Mouse (Mus musculus) intestine, postnatal 0 days (tissue): ENCODE data around the gene Gm20890. TPM values are rescaled to one million over a fixed set of nuclear protein-coding genes. Genes with fewer than 3 reads are reported as not detected.
"Not testable (repeated sequence)": the region's sequence is repeated elsewhere in the genome, so short reads cannot be mapped to it uniquely, and the experiment has no call there.

Experiments
- ATAC-seq: fragments of 200-750 bp; cut with Nextera tagmentation; 2 replicates; pipeline ENCODE4 v1.8.0; 2017; ENCODE audit warnings: mild to moderate bottlenecking, moderate TSS enrichment, moderate library complexity
- H3K27ac ChIP-seq: fragments of 300-500 bp; sonication (generic); 2 replicates; pipeline ENCODE4 v1.5.1; 2014; ENCODE audit warnings: mild to moderate bottlenecking, low read depth, low read length, moderate library complexity
- H3K27me3 ChIP-seq: fragments of 300-500 bp; sonication (generic); replicated peaks from 2 replicates; pipeline ENCODE4 v1.6.1; 2014; ENCODE audit warnings: low read length, mixed read lengths; ENCODE audit not compliant: control insufficient read depth, insufficient read depth
- H3K36me3 ChIP-seq: fragments of 300-500 bp; sonication (generic); 2 replicates; pipeline ENCODE4 v1.6.1; 2014; ENCODE audit warnings: mild to moderate bottlenecking, moderate library complexity; ENCODE audit not compliant: control insufficient read depth, insufficient read depth
- H3K4me1 ChIP-seq: fragments of 300-500 bp; sonication (generic); replicated peaks from 2 replicates; pipeline ENCODE4 v1.6.1; 2014; ENCODE audit warnings: antibody characterized with exemption, low read length, mixed read lengths; ENCODE audit not compliant: control insufficient read depth, insufficient read depth
- H3K4me2 ChIP-seq: fragments of 300-500 bp; sonication (generic); replicated peaks from 2 replicates; pipeline ENCODE4 v1.6.1; 2014; ENCODE audit warnings: low read depth, mild to moderate bottlenecking, moderate library complexity
- H3K4me3 ChIP-seq: fragments of 300-500 bp; sonication (generic); 2 replicates; pipeline ENCODE4 v1.5.1; 2014; ENCODE audit warnings: low read depth, low read length
- H3K9ac ChIP-seq: fragments of 300-500 bp; sonication (generic); 2 replicates; pipeline ENCODE4 v1.6.1; 2014; ENCODE audit warnings: mild to moderate bottlenecking, low read depth, low read length
- H3K9me3 ChIP-seq: fragments of 300-500 bp; sonication (generic); 2 replicates; pipeline ENCODE4 v1.6.1; 2016; ENCODE audit warnings: mixed run types; ENCODE audit not compliant: control insufficient read depth
- WGBS: fragments of 180-500 bp; shearing (Covaris S2); extraction: QIAGEN DNeasy Blood & Tissue Kit; methylation state at CpG from one replicate; pipeline ENCODE4 v1.1.7; 2014; 5-methylcytosine and 5-hydroxymethylcytosine counted together
- polyA plus RNA-seq: library from polyadenylated mRNA; unstranded; fragments of >200 nt; fragmentation: Nextera tagmentation; extraction: Ambion mirVana; gene quantifications from 2 replicates; pipeline ENCODE4 v1.2.1, GENCODE M21; 2015

Gm20890 gene
- not detected in 2 replicates for polyA plus RNA-seq

- H3K9ac ChIP-seq, ATAC-seq, H3K27ac ChIP-seq, H3K36me3 ChIP-seq, H3K4me3 ChIP-seq, H3K4me2 ChIP-seq, H3K9me3 ChIP-seq, H3K4me1 ChIP-seq, H3K27me3 ChIP-seq: not testable (repeated sequence)
- WGBS: no CpG with 5 or more reads among the region's 5 CpGs
Measured at GRCm38 (mm10) chrY:26776699-26777098, at the start of gene Gm20890. Gene Gm20890 (minus strand): TSS chrY:26776799.
